Mouse (Mus musculus) right cerebral cortex, postnatal 14 days (tissue): ENCODE results near the gene Myo5a.

Experiments
- DNase-seq: peaks from one replicate; pipeline ENCODE4 v3.0.0; 2022

Gene Myo5a

GRCm38 (mm10) chr9:75253766-75254165, 183.0 kb downstream of the Myo5a start:
- DNase-seq = no peak

GRCm38 (mm10) chr9:75254196-75254955, 183.6 kb downstream of the Myo5a start:
- DNase-seq = peak; percentile 68

- DNase-seq = no peak
Observed at GRCm38 (mm10) chr9:75255820-75256545, 185.2 kb downstream of the Myo5a start.

- DNase-seq = no peak
Observed at GRCm38 (mm10) chr9:75258792-75259191, 188.0 kb downstream of the Myo5a start.

GRCm38 (mm10) chr9:75259656-75260055, 188.8 kb downstream of the Myo5a start:
- no peak for DNase-seq

DNA sequence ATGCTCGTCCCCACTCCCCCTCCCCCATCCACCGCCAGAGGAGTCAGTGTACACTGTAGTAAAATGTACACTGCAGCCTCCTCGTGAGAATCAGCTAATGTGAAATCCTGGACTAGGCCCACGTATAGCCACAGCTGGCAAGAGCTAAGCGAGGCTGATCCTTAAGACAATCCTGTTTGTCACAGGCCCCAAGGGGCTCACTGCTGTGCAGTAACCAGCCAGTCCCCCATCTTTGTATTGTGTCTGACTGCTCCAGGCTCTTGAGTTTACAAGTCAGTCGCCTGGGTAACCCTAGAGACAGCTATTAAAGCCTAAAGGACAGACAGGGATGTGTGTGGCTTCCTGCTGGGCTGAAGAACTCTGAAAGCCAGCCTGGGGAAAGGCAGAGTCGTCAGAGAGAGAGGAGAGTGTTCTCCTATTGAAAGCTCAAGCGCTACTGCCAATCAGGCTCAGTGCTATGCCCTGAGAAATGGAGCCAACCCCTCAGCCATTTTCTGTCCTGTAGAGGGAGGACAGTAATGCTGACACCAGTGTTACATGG, 190.6 kb downstream of the Myo5a start:
- no peak for DNase-seq

GRCm38 (mm10) chr9:75262235-75262826, 191.5 kb downstream of the Myo5a start:
- no peak for DNase-seq

- no peak for DNase-seq
Observed at GRCm38 (mm10) chr9:75264008-75264718, 193.3 kb downstream of the Myo5a start.

DNA sequence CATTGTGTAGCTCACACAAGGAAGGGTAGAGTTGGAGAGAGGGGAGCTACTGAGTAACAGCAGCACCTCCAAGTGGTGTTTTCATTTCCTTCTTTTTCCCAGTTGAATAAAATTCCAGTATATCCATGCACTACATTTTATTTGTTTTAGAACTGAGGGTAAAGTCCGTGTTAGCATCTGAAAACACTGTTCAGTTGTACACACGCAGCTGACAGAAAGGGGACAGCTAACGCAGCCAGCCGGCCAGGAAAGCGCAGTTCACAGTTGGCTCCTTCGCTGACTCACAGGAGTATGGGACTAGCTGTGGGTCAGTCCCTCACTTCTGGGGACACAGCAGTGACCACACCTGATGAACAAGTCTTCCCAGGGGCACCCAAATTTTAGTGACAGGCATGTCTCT, 196.3 kb downstream of the Myo5a start:
- no peak for DNase-seq

- DNase-seq = no peak
Observed at GRCm38 (mm10) chr9:75270382-75270781, 199.6 kb downstream of the Myo5a start.

DNA sequence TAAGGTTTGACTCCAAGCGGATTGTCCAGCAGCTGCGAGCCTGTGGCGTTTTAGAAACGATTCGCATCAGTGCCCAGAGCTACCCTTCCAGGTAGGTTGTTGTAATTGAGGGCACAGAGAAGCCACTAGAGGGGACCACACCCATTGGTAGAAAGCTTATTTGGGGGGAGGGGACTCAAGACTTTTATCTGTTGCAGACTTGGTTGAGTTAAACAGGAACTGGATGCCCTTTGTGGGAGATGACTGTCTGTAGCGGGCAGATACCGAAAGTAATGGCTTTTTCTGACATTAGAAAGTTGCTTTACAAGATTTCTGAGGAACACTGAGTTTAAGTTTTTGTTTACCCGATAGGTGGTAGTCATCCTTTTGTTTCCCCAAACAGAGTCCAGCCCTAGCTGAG, 200.7 kb downstream of the Myo5a start:
- no peak for DNase-seq
